Mouse (Mus musculus): Measurements from ENCODE around the gene Zfhx3.

DNA sequence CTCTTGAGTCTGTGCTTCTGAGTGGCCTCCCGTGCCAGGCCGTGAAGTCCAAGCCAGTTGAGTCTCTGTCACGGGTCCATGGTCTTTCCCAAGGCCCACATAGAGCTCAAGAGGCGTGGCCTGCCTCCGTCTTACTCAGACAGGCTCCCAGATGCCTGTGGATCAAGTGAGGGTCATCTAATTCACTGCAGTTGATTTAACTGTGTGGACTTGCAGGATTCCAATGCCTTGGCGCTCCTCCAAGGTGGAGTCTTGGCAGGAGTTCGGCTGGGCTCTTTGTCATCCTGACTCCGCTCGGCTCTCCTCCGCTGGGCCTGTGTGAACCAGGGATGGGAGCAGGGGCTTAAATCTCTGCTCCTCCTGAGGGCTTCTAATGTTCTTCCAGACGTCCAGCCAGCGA lies 855.6 kb downstream of the Zfhx3 start:
- TF ChIP-seq CTCF (IDR thresholded peaks at IDR 0.05; ENCODE audit: control insufficient read depth, insufficient read depth, low read length): no peak
- TF ChIP-seq POLR2A (IDR thresholded peaks at IDR 0.05; ENCODE audit: borderline replicate concordance, control insufficient read depth, low read depth, low read length): no peak
